Mouse (Mus musculus) thymus, postnatal 36 days (tissue): Measurements from ENCODE around the gene Fam129b.

ENCODE experiments used
- DNase-seq, 2 experiments: peaks; one replicate each; pipeline ENCODE4 v3.0.0; 2022; ENCODE audit warnings: mixed read lengths in 2 of 2

Fam129b gene

DNA sequence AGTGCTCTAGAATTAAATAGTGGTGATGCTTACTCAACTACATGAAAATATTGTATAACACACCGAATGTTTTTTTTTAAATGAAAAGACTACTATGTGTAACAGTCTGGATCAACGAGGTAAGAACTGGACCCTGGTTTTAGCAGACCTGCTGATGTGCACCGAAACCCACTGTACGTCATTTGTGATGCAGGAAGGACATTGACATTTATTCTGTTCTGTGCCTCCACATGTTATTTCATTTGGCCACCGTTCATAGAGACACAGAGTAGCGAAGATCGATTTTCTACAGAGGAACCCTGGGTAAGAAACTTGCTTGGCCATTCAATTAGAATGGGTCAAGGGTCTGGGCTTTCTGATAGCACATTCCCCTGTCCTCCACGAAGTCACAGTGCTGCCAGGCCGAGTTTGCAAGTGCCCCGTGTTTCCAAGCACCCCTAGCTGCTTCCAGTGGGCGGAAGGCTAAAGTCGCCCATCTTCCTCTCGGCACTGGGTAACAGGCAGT lies 90.3 kb downstream of the Fam129b start:
- DNase-seq, result no peak

DNA sequence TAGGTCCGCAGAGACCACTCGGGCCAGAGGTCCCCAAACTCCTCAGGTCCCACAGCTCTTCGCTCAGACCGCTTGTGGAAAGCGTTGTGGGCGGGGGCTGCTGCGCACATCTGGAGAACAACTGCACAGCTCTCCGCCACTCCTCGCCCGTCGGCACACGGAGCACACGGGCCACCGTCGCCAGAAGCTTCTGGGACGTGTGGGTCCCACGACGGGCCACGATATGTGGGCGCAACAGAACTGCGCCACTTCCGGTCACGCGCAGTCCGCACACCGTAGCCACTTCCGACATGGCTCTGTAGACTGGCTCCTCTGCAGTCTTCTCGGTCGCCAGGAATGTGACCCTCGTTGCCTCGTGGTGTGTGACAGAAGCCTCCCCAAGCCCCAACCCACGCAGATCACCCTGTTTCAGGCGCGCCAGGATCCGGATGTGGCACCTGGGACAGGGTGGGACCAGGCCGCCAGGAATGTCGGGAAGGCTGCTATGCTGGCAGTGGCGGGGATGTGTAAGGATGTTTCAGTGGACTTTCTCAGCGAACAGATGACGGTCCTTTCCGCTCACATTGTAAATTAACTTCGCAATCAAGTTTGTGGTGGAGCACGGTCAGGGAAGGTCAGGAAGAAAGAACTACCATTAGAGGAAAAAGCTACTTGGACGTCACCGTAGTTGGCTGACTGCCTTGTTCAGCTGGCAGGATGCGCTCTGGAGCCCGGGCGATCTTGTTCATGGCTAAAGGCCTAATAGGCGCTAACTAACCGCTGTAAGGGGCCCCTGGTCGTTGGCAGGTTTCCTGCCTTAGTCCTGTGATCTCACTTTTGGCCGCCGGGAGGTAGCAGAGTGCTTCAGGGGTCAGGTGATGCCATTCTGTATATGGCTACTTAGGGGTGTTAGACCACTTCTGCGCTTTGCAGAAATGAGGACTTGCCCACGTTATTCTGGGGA lies 91.0 kb downstream of the Fam129b start:
- peak; percentile 76 for DNase-seq

DNA sequence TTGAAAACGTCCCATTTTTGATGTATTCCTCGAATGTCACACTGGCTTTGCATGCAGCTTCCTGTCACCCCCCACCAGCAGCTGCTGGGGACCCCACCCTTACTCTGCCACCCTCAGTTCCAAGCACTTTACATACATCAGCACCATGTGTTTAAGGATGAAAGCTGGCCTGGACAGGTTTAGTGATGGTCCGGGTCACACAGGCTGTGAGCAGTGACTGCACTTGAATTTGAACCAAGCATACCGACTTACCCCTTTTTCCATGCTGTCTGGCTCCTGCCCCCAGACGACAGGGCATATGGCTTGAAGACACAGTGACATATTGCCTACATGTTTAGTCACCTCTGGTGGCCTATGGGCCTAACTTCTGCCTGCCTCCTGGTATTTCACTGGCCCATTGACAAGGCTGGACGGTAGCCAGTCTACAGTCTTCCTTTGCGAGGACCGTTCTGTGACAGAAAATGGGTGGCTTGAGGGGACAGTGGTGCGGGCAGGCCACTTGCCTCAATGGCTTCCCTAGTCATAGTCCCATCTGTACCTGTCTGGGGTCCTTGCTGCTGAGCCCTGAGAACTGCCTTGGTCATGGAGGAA lies 92.2 kb downstream of the Fam129b start:
- DNase-seq, result no peak

DNA sequence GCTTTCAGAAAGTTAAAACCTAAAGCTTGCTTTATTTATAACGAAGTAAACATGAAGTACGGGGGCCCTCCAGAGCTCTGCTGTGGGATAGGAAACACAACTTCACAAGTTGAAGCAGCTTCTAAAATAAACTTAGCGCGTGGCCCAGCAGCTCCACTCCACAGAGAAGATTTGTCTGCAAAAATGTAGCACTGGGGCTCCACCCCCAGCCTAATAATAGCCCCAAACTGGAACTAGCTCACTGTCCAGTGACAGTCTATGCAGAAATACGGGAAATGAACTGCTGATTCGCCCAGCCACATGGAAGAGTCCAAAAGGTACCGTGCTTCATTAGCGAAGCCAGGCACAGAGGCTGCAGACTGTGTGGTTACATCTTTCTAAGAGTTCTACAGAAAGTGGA lies 93.4 kb downstream of the Fam129b start:
- no peak for DNase-seq

DNA sequence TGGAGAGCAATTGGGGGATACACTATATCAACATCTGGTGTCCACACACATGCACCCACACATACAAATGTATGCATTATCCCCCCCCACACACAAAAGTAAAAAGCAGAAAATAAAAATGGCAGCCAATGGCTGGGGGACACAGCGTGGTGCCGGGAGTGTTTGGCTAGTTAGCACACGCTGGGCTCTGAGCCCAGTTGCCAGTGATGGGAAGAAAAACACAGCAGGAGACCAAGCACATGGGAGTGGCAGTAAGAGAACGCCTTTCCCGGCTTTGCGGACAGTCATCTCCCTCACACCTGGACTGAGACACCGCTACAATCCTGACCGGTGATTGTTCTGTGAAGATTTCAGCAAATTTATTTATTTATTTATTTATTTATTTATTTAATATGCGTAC lies 95.3 kb downstream of the Fam129b start:
- no peak for DNase-seq

DNA sequence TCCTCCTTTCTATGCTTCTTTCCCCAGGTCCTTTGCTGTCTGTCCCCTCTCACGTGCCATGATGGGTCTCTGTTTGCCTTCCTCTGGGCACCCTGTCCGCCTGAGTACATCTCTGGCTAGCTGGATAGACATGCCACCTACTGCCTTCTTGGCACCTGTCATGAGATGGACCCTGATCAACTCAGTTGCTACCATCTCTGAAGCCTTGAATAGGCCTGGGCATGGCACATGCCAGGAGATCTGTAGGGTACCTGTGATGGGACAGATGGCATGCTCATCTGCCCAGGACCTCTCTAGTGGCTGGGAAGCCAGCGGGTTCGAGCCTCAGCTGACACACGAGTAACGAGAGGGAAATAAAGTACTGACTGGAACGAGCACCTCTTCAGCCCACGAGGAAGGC lies 98.3 kb downstream of the Fam129b start:
- DNase-seq, result no peak
